Mouse (Mus musculus): Measurements from ENCODE around the gene Prdx1.

DNA sequence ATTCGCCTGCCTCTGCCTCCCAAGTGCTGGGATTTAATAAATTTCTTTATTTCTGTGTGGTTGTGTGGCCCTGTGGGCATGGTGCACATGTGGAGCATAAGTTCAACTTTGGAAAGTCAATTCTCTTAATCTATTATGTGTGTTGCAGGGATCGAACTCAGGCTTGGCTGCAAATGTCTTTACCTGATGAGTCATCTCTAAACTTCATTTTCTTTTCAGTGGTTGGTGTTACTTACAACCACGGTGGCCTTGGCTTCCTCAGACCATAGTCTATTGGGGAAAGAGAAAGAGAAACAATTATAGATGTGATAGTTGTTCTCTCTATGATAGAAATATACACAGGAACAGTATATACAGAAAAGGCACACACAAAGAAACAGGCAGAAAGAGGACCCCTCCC is 9.3 kb upstream of the Prdx1 start:
- no peak for TF ChIP-seq POLR2A (IDR thresholded peaks at IDR 0.05; ENCODE audit: low read depth, low read length)
- no peak for TF ChIP-seq CTCF (IDR thresholded peaks at IDR 0.05; ENCODE audit: borderline replicate concordance, insufficient read depth, low read length)
